Mouse (Mus musculus) E14TG2a.4 (cell line): Measurements from ENCODE around the gene Oasl1.

Experiments
- CTCF ChIP-seq: conservative IDR thresholded peaks from 2 replicates; pipeline ENCODE4 v1.5.1; 2014; ENCODE audit warnings: low read length
- NANOG ChIP-seq: IDR thresholded peaks from 2 replicates; pipeline ENCODE4 v1.6.1; 2014; ENCODE audit warnings: borderline replicate concordance, low read length, mixed read lengths
- POU5F1 ChIP-seq: IDR thresholded peaks from 2 replicates; pipeline ENCODE4 v1.6.1; 2014; ENCODE audit warnings: low read length, borderline replicate concordance

- TF ChIP-seq CTCF (no peak), NANOG (no peak), POU5F1 (no peak)
Observed at GRCm38 (mm10) chr5:114933206-114933605, 10.2 kb downstream of the Oasl1 start.
